Mouse (Mus musculus) cerebellum, postnatal 25 days (tissue): Measurements from ENCODE around the gene Pqlc2.
A peak's percentile ranks its signal among the peaks of the same experiment; 100 is the strongest.

Experiments used
- DNase-seq, 2 experiments: peaks; one replicate each; pipeline ENCODE4 v3.0.0; 2021; ENCODE audit warnings: mixed read lengths in 2 of 2

The Pqlc2 gene

GRCm38 (mm10) chr4:139310171-139310898, at the start of gene Pqlc2, which contains the start of gene Akr7a5:
Gene Pqlc2, minus strand, starts transcription at chr4:139310708.
Gene Akr7a5, plus strand, starts transcription at chr4:139310744.
- DNase-seq = peak; percentile 100

- no peak for DNase-seq
Measured at GRCm38 (mm10) chr4:139357211-139357610, 46.7 kb upstream of the Pqlc2 start.

- DNase-seq = no peak
Measured at GRCm38 (mm10) chr4:139352832-139353231, 42.3 kb upstream of the Pqlc2 start.

- peak; percentile 90 to 91 for DNase-seq
Measured at GRCm38 (mm10) chr4:139351931-139352711, 41.6 kb upstream of the Pqlc2 start, which contains the start of the genes Mrto4, Emc1 and Ubr4. Gene Mrto4, minus strand, starts transcription at chr4:139352576. Gene Emc1, plus strand, starts transcription at chr4:139352587. Gene Ubr4, plus strand, starts transcription at chr4:139352609.

GRCm38 (mm10) chr4:139345416-139346019, 35.0 kb upstream of the Pqlc2 start:
- no peak for DNase-seq

- DNase-seq = peak; percentile 32 to 62
Measured at GRCm38 (mm10) chr4:139343718-139344117, 33.2 kb upstream of the Pqlc2 start.

GRCm38 (mm10) chr4:139341556-139342233, 31.2 kb upstream of the Pqlc2 start:
- DNase-seq = no peak

GRCm38 (mm10) chr4:139340835-139341234, 30.3 kb upstream of the Pqlc2 start:
- no peak for DNase-seq

GRCm38 (mm10) chr4:139338145-139338544, 27.6 kb upstream of the Pqlc2 start:
- DNase-seq = no peak

- peak; percentile 73 to 87 for DNase-seq
Measured at GRCm38 (mm10) chr4:139336822-139337483, 26.4 kb upstream of the Pqlc2 start.

- DNase-seq = no peak
Measured at GRCm38 (mm10) chr4:139335507-139335906, 25.0 kb upstream of the Pqlc2 start.

- DNase-seq = no peak
Measured at GRCm38 (mm10) chr4:139334631-139335295, 24.3 kb upstream of the Pqlc2 start.

GRCm38 (mm10) chr4:139330605-139331004, 20.1 kb upstream of the Pqlc2 start:
- DNase-seq = peak in 1 of 2 experiments; percentile 57

- no peak for DNase-seq
Measured at GRCm38 (mm10) chr4:139319740-139320139, 9.2 kb upstream of the Pqlc2 start.

GRCm38 (mm10) chr4:139318449-139318848, 7.9 kb upstream of the Pqlc2 start:
- DNase-seq = no peak

GRCm38 (mm10) chr4:139312632-139313031, 2.1 kb upstream of the Pqlc2 start:
- no peak for DNase-seq

- no peak for DNase-seq
Measured at GRCm38 (mm10) chr4:139311707-139312106, 1.2 kb upstream of the Pqlc2 start.

- DNase-seq = peak in 1 of 2 experiments; percentile 34
Measured at GRCm38 (mm10) chr4:139310899-139311701, 592 bp upstream of the Pqlc2 start.

- peak in 1 of 2 experiments; percentile 35 for DNase-seq
Measured at GRCm38 (mm10) chr4:139309651-139310050, 857 bp downstream of the Pqlc2 start.

- DNase-seq = no peak
Measured at GRCm38 (mm10) chr4:139307916-139308315, 2.6 kb downstream of the Pqlc2 start.

GRCm38 (mm10) chr4:139305521-139305920, 5.0 kb downstream of the Pqlc2 start:
- DNase-seq = no peak
